Mouse (Mus musculus) neural tube, embryonic 14.5 days (tissue): Measurements from ENCODE around the gene Parp11. TPM values are rescaled to one million over a fixed set of nuclear protein-coding genes. Genes with fewer than 3 reads are reported as not detected.

Experiments
- ATAC-seq: fragments of 200-750 bp; cut with Nextera tagmentation; 2 replicates; pipeline ENCODE4 v1.8.0; 2017; ENCODE audit warnings: low read depth, mild to moderate bottlenecking, moderate TSS enrichment, moderate library complexity
- H3K27ac ChIP-seq: fragments of 300-500 bp; sonication (generic); 2 replicates; pipeline ENCODE4 v1.5.1; 2014; ENCODE audit warnings: low read depth, mild to moderate bottlenecking, control low read depth, low read length, moderate library complexity, mixed read lengths
- H3K27me3 ChIP-seq: fragments of 300-500 bp; sonication (generic); 2 replicates; pipeline ENCODE4 v1.6.1; 2014; ENCODE audit warnings: low read length; ENCODE audit not compliant: control insufficient read depth, insufficient read depth
- H3K36me3 ChIP-seq: fragments of 300-500 bp; sonication (generic); 2 replicates; pipeline ENCODE4 v1.6.1; 2014; ENCODE audit warnings: low read length, mixed read lengths; ENCODE audit not compliant: control insufficient read depth, insufficient read depth
- H3K4me1 ChIP-seq: fragments of 300-500 bp; sonication (generic); 2 replicates; pipeline ENCODE4 v1.6.1; 2014; ENCODE audit warnings: low read length; ENCODE audit not compliant: control insufficient read depth, insufficient read depth
- H3K4me2 ChIP-seq: fragments of 300-500 bp; sonication (generic); 2 replicates; pipeline ENCODE4 v1.6.1; 2014; ENCODE audit warnings: mild to moderate bottlenecking, low read depth, low read length, control low read depth
- H3K4me3 ChIP-seq: fragments of 300-500 bp; sonication (generic); 2 replicates; pipeline ENCODE4 v1.5.1; 2014; ENCODE audit warnings: low read depth, low read length, control low read depth, mixed read lengths
- H3K9ac ChIP-seq: fragments of 300-500 bp; sonication (generic); replicated peaks from 2 replicates; pipeline ENCODE4 v1.6.1; 2014; ENCODE audit warnings: low read depth, mild to moderate bottlenecking, control low read depth, low read length, mixed read lengths
- H3K9me3 ChIP-seq: fragments of 300-500 bp; sonication (generic); 2 replicates; pipeline ENCODE4 v1.6.1; 2016; ENCODE audit warnings: low read length; ENCODE audit not compliant: control insufficient read depth
- WGBS: fragments of 180-500 bp; shearing (Covaris S2); extraction: QIAGEN DNeasy Blood & Tissue Kit; methylation state at CpG from one replicate; pipeline ENCODE4 v1.1.7; 2014; 5-methylcytosine and 5-hydroxymethylcytosine counted together
- polyA plus RNA-seq: library from polyadenylated mRNA; unstranded; fragments of >200 nt; fragmentation: Nextera tagmentation; extraction: Ambion mirVana; gene quantifications from 2 replicates; pipeline ENCODE4 v1.2.1, GENCODE M21; 2014

Gene Parp11
- polyA plus RNA-seq, 1 experiment from 2014 or later, result 90.8 TPM

DNA sequence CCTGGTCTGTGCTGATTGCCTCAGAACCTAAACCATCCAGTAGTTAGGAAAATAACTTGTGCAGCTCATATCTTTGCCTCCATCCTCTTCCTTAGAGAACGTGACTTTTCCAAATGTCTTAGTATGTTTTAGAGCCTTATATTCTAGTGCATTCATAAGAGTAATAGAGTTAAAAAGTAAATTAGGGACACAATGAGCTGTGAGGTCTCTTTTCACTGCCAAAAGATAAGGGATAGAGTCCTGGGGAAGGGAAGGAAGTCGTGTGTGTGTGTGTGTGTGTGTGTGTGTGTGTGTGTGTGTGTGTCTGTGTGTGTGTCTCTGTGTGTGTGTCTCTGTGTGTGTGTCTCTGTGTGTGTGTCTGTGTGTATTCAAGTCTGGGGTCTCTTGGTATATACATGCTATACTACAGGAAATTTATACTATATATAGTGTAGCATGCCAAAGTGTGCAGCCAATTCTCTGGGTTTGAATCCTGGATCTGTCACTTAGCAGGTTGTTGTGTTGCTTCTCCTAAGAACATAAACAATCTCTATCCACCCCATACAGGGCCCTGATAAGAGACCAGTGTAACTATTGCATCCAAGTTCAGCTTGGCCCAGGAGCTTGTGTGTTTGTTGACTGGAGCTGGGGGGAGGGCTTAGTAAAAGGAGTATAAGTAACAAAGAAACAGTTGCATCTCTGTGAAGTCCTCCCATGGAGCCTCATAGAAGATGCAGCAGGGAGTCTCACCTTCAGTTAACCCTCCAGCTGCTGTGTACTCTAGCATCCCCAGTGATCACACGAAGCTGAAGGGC lies 85.0 kb downstream of the Parp11 start:
- no peaks in the 10 kb centered on the region for H3K9me3 ChIP-seq
- H3K9ac ChIP-seq, result no peak overlapping the region
- H3K4me2 ChIP-seq, result no peak overlapping the region
- ATAC-seq, result no peak
- H3K36me3 ChIP-seq, result no peaks in the 10 kb centered on the region
- H3K4me3 ChIP-seq, result no peak overlapping the region
- H3K27ac ChIP-seq, result no peak overlapping the region
- no peaks in the 10 kb centered on the region for H3K4me1 ChIP-seq
- no peaks in the 10 kb centered on the region for H3K27me3 ChIP-seq
- WGBS, result 50% methylated on average over 3 of the region's 3 CpGs

DNA sequence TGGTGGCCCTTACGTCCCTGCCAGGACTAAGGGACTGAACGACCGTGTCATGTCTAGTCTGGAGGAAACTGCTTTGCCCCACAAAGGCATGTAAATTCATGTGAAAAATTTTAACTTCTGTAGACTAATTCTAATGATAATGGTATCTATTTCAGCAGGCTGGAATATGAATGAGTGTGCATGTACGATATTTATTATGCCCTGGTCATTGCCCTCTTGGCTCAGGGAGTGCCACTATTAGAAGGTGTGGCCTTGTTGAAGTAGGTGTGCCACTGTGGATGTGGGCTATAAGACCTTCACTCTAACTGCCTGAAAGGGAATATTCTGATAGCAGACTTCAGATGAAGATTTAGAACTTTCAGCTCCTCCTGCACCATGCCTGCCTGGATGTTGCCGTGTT lies 85.7 kb downstream of the Parp11 start:
- no peak for ATAC-seq
- no peak overlapping the region for H3K9ac ChIP-seq
- 81% methylated on average over 5 of the region's 5 CpGs for whole genome bisulfite sequencing
- no peaks in the 10 kb centered on the region for H3K27me3 ChIP-seq
- H3K36me3 ChIP-seq, result no peaks in the 10 kb centered on the region
- H3K4me1 ChIP-seq, result no peaks in the 10 kb centered on the region
- no peak overlapping the region for H3K4me2 ChIP-seq
- no peaks in the 10 kb centered on the region for H3K9me3 ChIP-seq
- H3K27ac ChIP-seq, result no peak overlapping the region
- no peak overlapping the region for H3K4me3 ChIP-seq

DNA sequence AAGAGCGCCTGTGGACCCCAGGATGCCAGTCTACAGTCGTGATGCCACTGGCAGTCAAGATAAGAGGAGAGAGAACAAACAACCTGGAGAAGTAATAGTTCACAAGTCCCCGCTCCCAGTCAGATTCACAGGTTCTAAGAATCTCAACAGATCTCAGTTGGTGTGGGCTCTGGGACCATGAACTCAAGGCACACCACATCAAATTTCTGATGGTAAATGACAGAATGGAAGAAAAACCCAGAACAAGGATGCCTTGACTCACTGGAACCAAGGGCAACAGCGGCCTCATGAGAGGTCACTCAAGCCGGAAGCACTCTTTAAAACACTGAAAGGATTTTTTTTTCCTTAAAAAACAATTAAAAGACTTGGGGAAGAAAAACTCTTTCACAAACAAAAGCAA lies 87.1 kb downstream of the Parp11 start:
- Histone ChIP-seq H3K27ac (no peak overlapping the region), H3K36me3 (no peaks in the 10 kb centered on the region), H3K4me3 (no peak overlapping the region), H3K27me3 (no peaks in the 10 kb centered on the region), H3K4me1 (no peaks in the 10 kb centered on the region), H3K9me3 (no peaks in the 10 kb centered on the region), H3K4me2 (no peak overlapping the region), H3K9ac (no peak overlapping the region)
- no peak for ATAC-seq
- 83% methylated on average over 5 of the region's 5 CpGs for WGBS

DNA sequence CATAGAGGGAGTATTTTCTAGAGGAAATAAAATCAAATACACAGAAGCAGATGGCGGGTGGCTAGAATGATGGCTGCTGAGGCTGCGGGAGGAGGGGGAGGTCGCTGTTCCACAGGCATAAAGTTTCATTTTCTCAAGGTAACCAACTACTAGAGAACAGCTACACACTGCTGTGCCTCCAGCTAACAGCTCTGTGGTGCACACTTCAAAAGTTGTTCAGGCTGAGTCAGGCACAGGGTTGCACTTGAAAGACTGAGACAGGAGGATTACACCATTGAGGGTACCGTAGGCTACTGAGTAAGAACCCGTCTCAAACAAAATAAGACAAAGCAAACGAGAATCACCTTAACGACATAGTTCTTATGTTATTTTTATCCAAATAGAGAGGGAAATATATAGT lies 90.4 kb downstream of the Parp11 start:
- no peaks in the 10 kb centered on the region for H3K36me3 ChIP-seq
- H3K4me1 ChIP-seq, result no peaks in the 10 kb centered on the region
- H3K27me3 ChIP-seq, result no peaks in the 10 kb centered on the region
- no peak overlapping the region for H3K4me2 ChIP-seq
- H3K9ac ChIP-seq, result no peak overlapping the region
- H3K4me3 ChIP-seq, result no peak overlapping the region
- ATAC-seq, result no peak
- no peak overlapping the region for H3K27ac ChIP-seq
- H3K9me3 ChIP-seq, result no peaks in the 10 kb centered on the region
- 78% methylated on average over 7 of the region's 7 CpGs for WGBS

DNA sequence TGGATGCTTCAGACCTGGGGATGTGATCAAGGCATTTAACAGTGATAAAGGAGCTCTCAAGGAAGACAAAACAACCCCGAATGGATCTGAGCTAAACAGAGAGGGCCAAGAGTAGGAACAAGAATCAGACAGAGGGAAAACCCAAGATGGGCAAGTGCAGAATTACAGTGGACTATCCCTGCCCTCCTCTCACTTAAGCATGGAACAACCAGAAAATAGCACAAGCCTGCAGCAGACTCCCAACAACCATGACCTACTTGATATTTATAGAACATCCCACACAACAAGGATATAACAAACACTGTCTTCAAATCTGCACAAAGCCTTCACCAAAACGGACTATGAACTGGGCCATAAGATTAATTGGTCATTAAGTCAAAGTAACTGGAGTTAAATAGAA lies 91.5 kb downstream of the Parp11 start:
- no peak overlapping the region for H3K4me3 ChIP-seq
- H3K27me3 ChIP-seq, result no peaks in the 10 kb centered on the region
- no peak overlapping the region for H3K4me2 ChIP-seq
- H3K4me1 ChIP-seq, result no peaks in the 10 kb centered on the region
- H3K9ac ChIP-seq, result no peak overlapping the region
- no peak overlapping the region for H3K27ac ChIP-seq
- H3K9me3 ChIP-seq, result no peaks in the 10 kb centered on the region
- no peak for ATAC-seq
- 71% methylated on average over 2 of the region's 2 CpGs for WGBS
- no peaks in the 10 kb centered on the region for H3K36me3 ChIP-seq

DNA sequence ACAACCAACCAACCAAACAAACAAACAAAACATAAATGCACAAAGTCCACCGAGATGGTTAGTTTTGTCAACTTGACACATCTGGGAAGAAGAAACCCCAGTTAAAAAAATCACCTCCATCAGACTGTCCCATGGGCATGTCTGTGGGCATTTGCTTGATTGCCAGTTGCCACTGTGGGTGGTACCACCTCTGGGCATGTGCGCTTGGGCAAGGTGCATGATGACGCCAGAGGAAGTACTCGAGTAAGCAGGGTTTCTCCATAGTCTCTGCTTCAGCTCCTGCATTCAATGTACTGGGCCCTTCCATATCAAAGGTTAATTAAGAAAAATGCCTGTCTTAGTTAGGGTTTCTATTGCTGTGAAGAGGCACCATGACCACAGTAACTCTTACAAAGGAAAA lies 92.6 kb downstream of the Parp11 start:
- Histone ChIP-seq H3K9ac (no peak overlapping the region), H3K4me1 (no peaks in the 10 kb centered on the region), H3K4me2 (no peak overlapping the region), H3K27me3 (no peaks in the 10 kb centered on the region), H3K27ac (no peak overlapping the region), H3K36me3 (no peaks in the 10 kb centered on the region), H3K4me3 (no peak overlapping the region), H3K9me3 (no peaks in the 10 kb centered on the region)
- no peak for ATAC-seq
- 92% methylated on average over 4 of the region's 4 CpGs for WGBS

DNA sequence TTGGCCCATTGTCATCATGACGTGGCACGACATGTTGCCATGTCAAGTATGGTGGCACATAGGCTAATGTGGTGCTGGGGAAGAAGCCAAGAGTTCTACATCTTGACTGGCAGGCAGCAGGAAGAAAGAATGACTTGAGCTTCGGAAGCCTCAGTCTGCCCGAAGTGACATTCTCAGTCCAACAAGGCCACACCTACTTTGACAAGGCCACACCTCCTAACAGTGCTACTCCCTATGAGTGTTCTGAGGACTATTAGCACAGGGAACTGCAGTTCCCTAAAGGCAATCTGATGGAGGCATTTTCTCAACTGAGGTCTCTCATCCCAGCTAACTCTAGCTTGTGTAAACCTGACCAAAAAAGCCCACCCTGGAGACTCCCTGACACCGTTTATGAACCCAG lies 93.0 kb downstream of the Parp11 start:
- Histone ChIP-seq H3K9ac (no peak overlapping the region), H3K4me2 (no peak overlapping the region), H3K27me3 (no peaks in the 10 kb centered on the region), H3K4me3 (no peak overlapping the region), H3K4me1 (no peaks in the 10 kb centered on the region), H3K36me3 (no peaks in the 10 kb centered on the region), H3K9me3 (no peaks in the 10 kb centered on the region), H3K27ac (no peak overlapping the region)
- ATAC-seq, result no peak
- WGBS, result 78% methylated on average over 5 of the region's 5 CpGs

DNA sequence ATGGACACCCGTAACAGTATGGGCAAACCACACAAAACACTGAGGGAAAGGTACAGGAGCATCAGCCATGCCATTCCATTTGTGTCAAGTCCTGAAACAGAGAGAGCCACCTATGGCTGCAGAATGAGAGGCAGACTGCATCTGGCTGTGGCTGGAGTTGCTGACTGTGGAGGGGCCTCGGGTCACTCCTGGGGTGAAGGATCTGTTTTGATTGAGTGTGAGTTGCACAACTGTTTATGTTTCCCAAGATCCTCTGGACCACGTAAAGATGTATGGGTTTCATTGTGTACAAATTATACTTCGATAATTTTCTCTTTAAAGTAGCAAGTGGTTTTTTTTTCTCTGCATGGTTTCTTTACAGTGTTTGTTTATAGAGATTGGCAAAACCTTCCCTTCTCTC lies 93.9 kb downstream of the Parp11 start:
- no peaks in the 10 kb centered on the region for H3K4me1 ChIP-seq
- 73% methylated on average over 4 of the region's 4 CpGs for WGBS
- no peaks in the 10 kb centered on the region for H3K9me3 ChIP-seq
- no peak overlapping the region for H3K4me3 ChIP-seq
- H3K4me2 ChIP-seq, result no peak overlapping the region
- ATAC-seq, result no peak
- H3K36me3 ChIP-seq, result no peaks in the 10 kb centered on the region
- H3K27ac ChIP-seq, result no peak overlapping the region
- H3K9ac ChIP-seq, result no peak overlapping the region
- H3K27me3 ChIP-seq, result no peaks in the 10 kb centered on the region

DNA sequence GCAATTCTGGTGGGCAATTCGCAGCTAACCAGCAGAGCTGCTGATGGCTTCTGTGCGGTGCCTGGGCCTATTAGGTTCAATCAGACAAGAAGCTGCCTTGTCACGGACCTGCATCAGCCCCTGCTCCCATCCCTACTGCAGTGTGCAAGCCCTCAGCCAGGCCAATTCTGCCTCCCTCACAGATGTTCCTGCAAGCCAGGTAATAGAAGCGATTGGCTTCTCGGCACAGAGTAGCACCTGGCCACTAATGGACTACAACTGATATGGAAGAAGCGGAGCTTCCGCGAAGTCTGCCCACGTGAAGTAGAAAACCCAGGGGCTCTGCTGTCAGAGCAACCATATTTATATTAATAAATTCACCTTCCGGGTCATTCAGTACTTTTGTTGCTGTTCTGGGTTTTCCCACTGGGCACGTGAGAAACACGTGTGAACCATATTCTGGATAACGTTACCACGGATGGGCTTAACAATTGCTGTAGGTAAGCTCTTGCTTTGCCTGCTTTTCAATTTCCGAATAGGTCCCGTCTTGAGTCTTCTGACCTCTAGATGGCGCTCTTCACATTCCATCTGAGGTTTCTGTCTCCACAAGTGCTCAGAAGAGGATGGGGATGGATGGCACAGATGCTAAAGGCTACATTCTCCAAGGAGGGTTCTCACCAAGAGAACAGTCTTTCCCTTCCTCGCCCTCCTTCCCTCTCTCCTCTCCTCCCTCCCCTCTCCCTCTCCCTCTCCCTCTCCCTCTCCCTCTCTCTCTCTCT lies 95.2 kb downstream of the Parp11 start:
- 25% methylated on average over 18 of the region's 18 CpGs for WGBS
- H3K27me3 ChIP-seq, result no peaks in the 10 kb centered on the region
- no peak overlapping the region for H3K4me2 ChIP-seq
- no peak overlapping the region for H3K27ac ChIP-seq
- no peaks in the 10 kb centered on the region for H3K9me3 ChIP-seq
- no peak overlapping the region for H3K9ac ChIP-seq
- H3K36me3 ChIP-seq, result no peaks in the 10 kb centered on the region
- no peaks in the 10 kb centered on the region for H3K4me1 ChIP-seq
- no peak overlapping the region for H3K4me3 ChIP-seq
- ATAC-seq, result peak; percentile 86
